Mouse (Mus musculus) limb, embryonic 14.5 days (tissue): ENCODE results near the gene Grb2. TPM values are rescaled to one million over a fixed set of nuclear protein-coding genes. Genes with fewer than 3 reads are reported as not detected.
A peak's percentile ranks its signal among the peaks of the same experiment; 100 is the strongest.

Experiments
- ATAC-seq: fragments of 200-750 bp; cut with Nextera tagmentation; 2 replicates; pipeline ENCODE4 v1.8.0; 2017; ENCODE audit warnings: low read depth, moderate number of reproducible peaks, moderate TSS enrichment; ENCODE audit not compliant: low FRiP score
- DNase-seq: peaks from one replicate; pipeline ENCODE4 v3.0.0-alpha.2; 2015; ENCODE audit warnings: low spot score
- H3K27ac ChIP-seq: fragments of 300-500 bp; sonication (generic); replicated peaks from 2 replicates; pipeline ENCODE4 v1.5.1; 2014; ENCODE audit warnings: low read depth, mild to moderate bottlenecking, low read length, moderate library complexity, mixed read lengths
- H3K27me3 ChIP-seq: fragments of 300-500 bp; sonication (generic); 2 replicates; pipeline ENCODE4 v1.6.1; 2014; ENCODE audit warnings: low read length, mixed read lengths; ENCODE audit not compliant: control insufficient read depth, insufficient read depth
- H3K36me3 ChIP-seq: fragments of 300-500 bp; sonication (generic); 2 replicates; pipeline ENCODE4 v1.6.1; 2014; ENCODE audit warnings: mild to moderate bottlenecking, low read length, moderate library complexity, mixed read lengths; ENCODE audit not compliant: control insufficient read depth, insufficient read depth
- H3K4me1 ChIP-seq: fragments of 300-500 bp; sonication (generic); 2 replicates; pipeline ENCODE4 v1.6.1; 2014; ENCODE audit warnings: antibody characterized with exemption, low read length, mixed read lengths; ENCODE audit not compliant: control insufficient read depth, insufficient read depth
- H3K4me2 ChIP-seq: fragments of 300-500 bp; sonication (generic); replicated peaks from 2 replicates; pipeline ENCODE4 v1.6.1; 2014; ENCODE audit warnings: low read depth, mild to moderate bottlenecking, low read length, moderate library complexity; ENCODE audit not compliant: severe bottlenecking
- H3K4me3 ChIP-seq: fragments of 300-500 bp; sonication (generic); replicated peaks from 2 replicates; pipeline ENCODE4 v1.5.1; 2014; ENCODE audit warnings: low read length
- H3K9ac ChIP-seq: fragments of 300-500 bp; sonication (generic); 2 replicates; pipeline ENCODE4 v1.6.1; 2014; ENCODE audit warnings: mild to moderate bottlenecking, low read depth, low read length, moderate library complexity; ENCODE audit not compliant: severe bottlenecking
- H3K9me3 ChIP-seq: fragments of 300-500 bp; sonication (generic); 2 replicates; pipeline ENCODE4 v1.6.1; 2016; ENCODE audit warnings: low read length; ENCODE audit not compliant: control insufficient read depth
- POLR2A ChIP-seq: fragments of 200-500 bp; IDR thresholded peaks from 2 replicates; pipeline ENCODE4 v1.8.0; 2012; ENCODE audit warnings: inconsistent platforms, mild to moderate bottlenecking, moderate library complexity, borderline replicate concordance; ENCODE audit not compliant: insufficient read depth, insufficient read length; ENCODE audit errors: extremely low read depth
- WGBS: fragments of 180-500 bp; shearing (Covaris S2); extraction: QIAGEN DNeasy Blood & Tissue Kit; methylation state at CpG from one replicate; pipeline ENCODE4 v1.1.7; 2014; 5-methylcytosine and 5-hydroxymethylcytosine counted together
- polyA plus RNA-seq, 2 experiments: library from polyadenylated mRNA; depleted of rRNA in 1 of 2; stranded (reverse) in 1 of 2; unstranded in 1 of 2; fragments of >200 nt; fragmentation: Nextera tagmentation in 1 of 2; extraction: Ambion mirVana in 1 of 2; gene quantifications; 2 replicates each; pipeline versions ENCODE4 v1.2.1 to v1.2.3; 2012 to 2014

Grb2 gene
- polyA plus RNA-seq, 2 experiments: 58.0 to 61.5 TPM

GRCm38 (mm10) chr11:115643265-115643664 is 65.1 kb downstream of the Grb2 start:
- H3K4me2 ChIP-seq: no peak overlapping the region
- TF ChIP-seq POLR2A: no peak
- ATAC-seq (no peak), DNase-seq (no peak)
- no peak overlapping the region for H3K9ac ChIP-seq
- H3K36me3 ChIP-seq: peaks cover 21% of the 10 kb centered on the region
- H3K4me3 ChIP-seq: no peak overlapping the region
- no peaks in the 10 kb centered on the region for H3K9me3 ChIP-seq
- no peaks in the 10 kb centered on the region for H3K27me3 ChIP-seq
- no peaks in the 10 kb centered on the region for H3K4me1 ChIP-seq
- no peak overlapping the region for H3K27ac ChIP-seq
- WGBS: 72% methylated on average over 10 of the region's 10 CpGs

- no peak for TF ChIP-seq POLR2A
- H3K4me2 ChIP-seq: no peak overlapping the region
Observed at GRCm38 (mm10) chr11:115642705-115643104, 65.7 kb downstream of the Grb2 start.

GRCm38 (mm10) chr11:115641664-115642036 is 66.7 kb downstream of the Grb2 start:
- Histone ChIP-seq H3K9ac (peak overlapping the region; percentile 28; the same call in 1 of the 2 replicates), H3K27me3 (no peaks in the 10 kb centered on the region)

More at GRCm38 (mm10) chr11:115642705-115643104, 65.7 kb downstream of the Grb2 start:
- Histone ChIP-seq H3K4me1 (no peaks in the 10 kb centered on the region), H3K9me3 (no peaks in the 10 kb centered on the region), H3K36me3 (peaks cover 15% of the 10 kb centered on the region), H3K4me3 (no peak overlapping the region), H3K9ac (no peak overlapping the region), H3K27me3 (no peaks in the 10 kb centered on the region), H3K27ac (no peak overlapping the region)
- ATAC-seq (no peak), DNase-seq (no peak)
- WGBS: 86% methylated on average over 2 of the region's 2 CpGs

GRCm38 (mm10) chr11:115640978-115641663 is 67.3 kb downstream of the Grb2 start:
- Histone ChIP-seq H3K4me1 (no peaks in the 10 kb centered on the region), H3K4me2 (no peak overlapping the region), H3K9me3 (no peaks in the 10 kb centered on the region), H3K36me3 (peaks cover 8% of the 10 kb centered on the region), H3K4me3 (no peak overlapping the region), H3K27me3 (no peaks in the 10 kb centered on the region), H3K27ac (no peak overlapping the region), H3K9ac (peak overlapping the region; percentile 28; the same call in 1 of the 2 replicates)
- TF ChIP-seq POLR2A: no peak
- WGBS: 46% methylated on average over 14 of the region's 14 CpGs
- ATAC-seq: no peak; the same call in 1 of the 2 replicates
- no peak for DNase-seq

More at GRCm38 (mm10) chr11:115641664-115642036, 66.7 kb downstream of the Grb2 start:
- DNase-seq (no peak), ATAC-seq (no peak)
- no peak for TF ChIP-seq POLR2A
- Histone ChIP-seq H3K4me1 (no peaks in the 10 kb centered on the region), H3K27ac (no peak overlapping the region), H3K4me3 (no peak overlapping the region), H3K4me2 (no peak overlapping the region), H3K9me3 (no peaks in the 10 kb centered on the region), H3K36me3 (peaks cover 12% of the 10 kb centered on the region)
- 88% methylated on average over 4 of the region's 4 CpGs for WGBS

- no peak for TF ChIP-seq POLR2A
- Histone ChIP-seq H3K9me3 (no peaks in the 10 kb centered on the region), H3K27ac (no peak overlapping the region), H3K4me1 (no peaks in the 10 kb centered on the region), H3K4me2 (no peak overlapping the region), H3K27me3 (no peaks in the 10 kb centered on the region), H3K9ac (no peak overlapping the region), H3K4me3 (no peak overlapping the region), H3K36me3 (peaks cover 8% of the 10 kb centered on the region; the same call in 1 of the 2 replicates)
- DNase-seq: no peak
- 88% methylated on average over 3 of the region's 4 CpGs for WGBS
- ATAC-seq: no peak
Observed at GRCm38 (mm10) chr11:115640311-115640828, 68.0 kb downstream of the Grb2 start.
